Mouse (Mus musculus): ENCODE measurements at regions not wholly inside any gene's neighbourhood (a gene's known extent, or its start where the extent isn't known, plus 50 kb on each side); places are given as distances from the start of the nearest gene placed in this dataset.

DNA sequence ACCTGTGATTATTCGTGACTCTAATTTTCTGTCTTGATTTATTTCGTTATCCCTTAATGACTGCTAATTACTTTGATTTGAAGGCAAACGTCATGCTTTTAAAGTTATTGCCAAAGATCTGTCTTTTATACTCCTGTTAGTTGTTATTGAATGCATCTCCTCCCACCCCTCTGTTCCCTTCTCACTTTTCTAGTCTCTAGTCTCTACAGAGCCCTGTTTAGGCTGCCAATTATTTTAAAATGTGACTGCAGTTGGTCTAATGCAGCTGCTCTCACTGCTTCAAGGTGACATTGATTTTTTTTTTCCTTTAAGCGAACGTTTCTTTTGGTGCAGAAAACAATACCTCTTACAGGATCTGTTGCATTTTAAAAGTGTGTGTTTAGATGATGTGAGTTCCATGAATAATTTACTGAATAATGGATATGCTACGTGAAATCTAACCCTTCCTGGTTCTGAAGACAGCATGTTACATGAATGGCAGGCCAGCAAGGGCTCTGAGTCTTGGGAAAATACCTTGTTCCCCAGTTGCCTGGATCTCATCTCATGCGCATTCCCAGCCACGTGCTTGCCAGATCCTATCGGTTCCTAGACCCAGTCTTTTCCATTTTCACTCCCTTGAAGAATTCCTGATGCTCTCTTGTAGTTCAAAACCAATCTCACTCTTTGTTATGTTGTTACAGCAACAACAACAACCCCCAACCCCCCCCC is 1097.2 kb downstream of the Synb start:
- no peak overlapping the region for H3K27ac ChIP-seq (ENCODE audit: insufficient read depth, low read length)

DNA sequence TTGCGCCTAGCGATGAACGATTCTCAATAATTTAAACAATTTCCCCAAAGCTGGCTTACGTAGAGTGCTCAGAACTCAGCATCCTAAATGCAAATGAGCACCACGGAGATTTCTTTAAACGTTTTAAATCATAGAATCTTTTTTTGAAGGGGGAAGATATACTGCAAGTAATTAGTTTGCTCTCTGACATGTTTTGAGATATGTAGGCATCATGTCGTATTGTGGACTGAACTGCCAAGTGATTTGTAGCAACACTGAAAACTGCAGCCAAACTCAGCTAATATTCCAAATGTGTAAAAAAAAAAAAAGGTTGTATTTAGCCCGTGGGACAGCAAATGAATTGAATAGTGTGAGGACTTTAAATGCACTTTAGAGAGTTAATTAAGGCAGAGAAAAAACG is 1097.9 kb downstream of the Synb start:
- WGBS, result 77% methylated on average over 9 of the region's 9 CpGs
- no peak overlapping the region for H3K4me3 ChIP-seq (replicated peaks; ENCODE audit: insufficient read depth, low read depth, low read length)
- H3K4me1 ChIP-seq (ENCODE audit: control insufficient read depth, insufficient read depth, low read length), result peaks cover 3% of the 10 kb centered on the region; the same call in 1 of the 2 replicates
- H3K27ac ChIP-seq (ENCODE audit: insufficient read depth, low read length), result no peak overlapping the region
- no peak for TF ChIP-seq CTCF (IDR thresholded peaks at IDR 0.05; ENCODE audit: borderline replicate concordance, insufficient read depth, low read depth, low read length)
- TF ChIP-seq POLR2A (IDR thresholded peaks at IDR 0.05; ENCODE audit: borderline replicate concordance, insufficient read depth, low read length), result no peak
- DNase-seq, result no peak
- H3K27me3 ChIP-seq (ENCODE audit: control insufficient read depth, insufficient read depth, low read length), result no peaks in the 10 kb centered on the region

More for the DNA sequence above, 1097.2 kb downstream of the Synb start:
- TF ChIP-seq POLR2A (IDR thresholded peaks at IDR 0.05; ENCODE audit: borderline replicate concordance, insufficient read depth, low read length) (no peak), CTCF (IDR thresholded peaks at IDR 0.05; ENCODE audit: borderline replicate concordance, insufficient read depth, low read depth, low read length) (no peak)
- Histone ChIP-seq H3K4me1 (ENCODE audit: control insufficient read depth, insufficient read depth, low read length) (peaks cover 3% of the 10 kb centered on the region; the same call in 1 of the 2 replicates), H3K27me3 (ENCODE audit: control insufficient read depth, insufficient read depth, low read length) (no peaks in the 10 kb centered on the region), H3K4me3 (replicated peaks; ENCODE audit: insufficient read depth, low read depth, low read length) (no peak overlapping the region)
- no peak for DNase-seq
- 46% methylated on average over 9 of the region's 9 CpGs for WGBS

DNA sequence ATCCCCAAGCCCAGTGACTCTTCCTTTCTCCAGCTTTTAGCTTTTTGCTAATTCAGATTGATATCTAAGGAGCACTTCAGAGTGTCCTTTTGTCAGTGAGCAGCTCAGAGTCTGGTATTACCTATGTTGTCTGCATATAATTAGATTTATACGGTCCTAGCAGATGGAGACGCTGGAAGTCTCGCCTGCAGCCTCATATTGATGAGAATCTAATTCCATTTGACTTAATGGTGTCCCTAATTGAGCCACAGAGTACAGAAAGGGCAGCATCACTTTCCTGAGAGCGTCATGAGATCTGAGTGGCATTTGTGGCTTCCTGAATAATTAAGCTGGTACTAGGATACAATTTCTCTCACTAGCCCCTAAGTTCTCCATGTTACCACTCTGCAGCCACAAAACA is 1104.2 kb downstream of the Synb start:
- H3K27ac ChIP-seq (ENCODE audit: insufficient read depth, low read length), result no peak overlapping the region
- no peaks in the 10 kb centered on the region for H3K4me1 ChIP-seq (ENCODE audit: control insufficient read depth, insufficient read depth, low read length)
- H3K27me3 ChIP-seq (ENCODE audit: control insufficient read depth, insufficient read depth, low read length), result no peaks in the 10 kb centered on the region
- 74% methylated on average over 4 of the region's 4 CpGs for WGBS
- H3K4me3 ChIP-seq (replicated peaks; ENCODE audit: insufficient read depth, low read depth, low read length), result no peak overlapping the region
- TF ChIP-seq CTCF (IDR thresholded peaks at IDR 0.05; ENCODE audit: borderline replicate concordance, insufficient read depth, low read depth, low read length), result no peak
- TF ChIP-seq POLR2A (IDR thresholded peaks at IDR 0.05; ENCODE audit: borderline replicate concordance, insufficient read depth, low read length), result no peak
- DNase-seq, result no peak

DNA sequence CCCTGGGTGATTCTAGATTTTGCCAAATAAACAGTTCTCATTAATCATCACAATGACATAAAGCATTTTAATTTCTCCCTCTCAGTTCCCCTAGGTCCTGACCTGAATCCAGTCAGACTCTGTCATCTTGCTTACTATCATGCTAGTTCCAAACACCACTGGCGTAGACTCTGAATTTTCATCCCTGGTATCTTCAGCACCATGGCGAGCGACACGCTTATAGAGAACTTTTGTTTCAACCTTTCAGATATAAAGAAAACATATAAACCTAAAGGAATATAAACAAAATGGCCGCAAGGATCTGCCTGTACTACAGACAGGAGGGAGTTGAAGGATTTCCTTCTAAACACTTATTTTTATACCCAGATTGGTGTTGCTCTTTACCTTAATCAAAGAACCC is 1105.8 kb downstream of the Synb start:
- no peak for DNase-seq
- WGBS, result 83% methylated on average over 5 of the region's 5 CpGs
- Histone ChIP-seq H3K4me3 (replicated peaks; ENCODE audit: insufficient read depth, low read depth, low read length) (no peak overlapping the region), H3K4me1 (ENCODE audit: control insufficient read depth, insufficient read depth, low read length) (no peaks in the 10 kb centered on the region), H3K27ac (ENCODE audit: insufficient read depth, low read length) (no peak overlapping the region), H3K27me3 (ENCODE audit: control insufficient read depth, insufficient read depth, low read length) (no peaks in the 10 kb centered on the region)
- TF ChIP-seq POLR2A (IDR thresholded peaks at IDR 0.05; ENCODE audit: borderline replicate concordance, insufficient read depth, low read length) (no peak), CTCF (IDR thresholded peaks at IDR 0.05; ENCODE audit: borderline replicate concordance, insufficient read depth, low read depth, low read length) (no peak)

DNA sequence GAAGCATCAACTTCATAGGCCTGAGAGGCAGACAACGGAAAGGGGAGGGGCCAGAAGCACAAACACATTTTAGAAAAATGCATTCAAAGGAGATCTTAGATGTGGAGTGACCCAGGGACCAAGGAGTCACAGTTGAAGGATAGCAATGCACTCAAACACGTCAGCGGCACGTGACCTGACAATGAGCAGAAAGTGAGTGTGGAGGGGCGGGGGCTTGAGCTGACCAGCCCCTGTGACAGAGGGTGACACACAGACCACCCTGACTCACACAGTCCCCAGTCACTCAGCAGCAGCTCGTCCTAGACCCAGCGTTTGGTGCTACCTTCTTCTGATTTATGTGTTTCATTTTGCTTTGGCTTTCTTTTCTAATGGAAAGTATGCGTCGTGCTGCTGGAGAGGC is 1111.5 kb downstream of the Synb start:
- 62% methylated on average over 9 of the region's 9 CpGs for WGBS
- no peak overlapping the region for H3K4me3 ChIP-seq (replicated peaks; ENCODE audit: insufficient read depth, low read depth, low read length)
- H3K4me1 ChIP-seq (ENCODE audit: control insufficient read depth, insufficient read depth, low read length), result no peaks in the 10 kb centered on the region
- DNase-seq, result no peak
- no peaks in the 10 kb centered on the region for H3K27me3 ChIP-seq (ENCODE audit: control insufficient read depth, insufficient read depth, low read length)
- TF ChIP-seq POLR2A (IDR thresholded peaks at IDR 0.05; ENCODE audit: borderline replicate concordance, insufficient read depth, low read length), result no peak
- TF ChIP-seq CTCF (IDR thresholded peaks at IDR 0.05; ENCODE audit: borderline replicate concordance, insufficient read depth, low read depth, low read length), result no peak
- H3K27ac ChIP-seq (ENCODE audit: insufficient read depth, low read length), result no peak overlapping the region

DNA sequence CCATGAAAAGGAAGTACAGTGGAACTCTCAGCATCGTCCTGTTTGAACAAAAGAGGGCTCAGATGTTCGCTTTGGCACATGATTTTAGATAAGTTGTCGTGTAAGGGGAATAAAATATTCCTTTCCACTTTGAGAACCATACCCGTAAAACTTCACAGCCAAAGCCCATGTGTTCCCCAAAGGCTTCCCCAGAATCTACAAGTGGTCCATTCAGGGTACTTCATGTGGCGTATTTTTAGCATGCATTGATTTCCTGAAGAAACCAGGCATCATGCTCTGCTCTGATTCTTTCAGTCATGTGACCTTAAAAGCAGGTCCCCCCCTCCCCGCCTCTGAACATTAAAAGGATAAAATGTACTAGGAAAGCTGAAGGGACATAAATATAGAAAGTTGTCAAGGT is 1112.9 kb downstream of the Synb start:
- no peak overlapping the region for H3K27ac ChIP-seq (ENCODE audit: insufficient read depth, low read length)
- DNase-seq, result no peak
- H3K4me3 ChIP-seq (replicated peaks; ENCODE audit: insufficient read depth, low read depth, low read length), result no peak overlapping the region
- TF ChIP-seq POLR2A (IDR thresholded peaks at IDR 0.05; ENCODE audit: borderline replicate concordance, insufficient read depth, low read length), result no peak
- TF ChIP-seq CTCF (IDR thresholded peaks at IDR 0.05; ENCODE audit: borderline replicate concordance, insufficient read depth, low read depth, low read length), result no peak
- WGBS, result 68% methylated on average over 6 of the region's 6 CpGs
- H3K27me3 ChIP-seq (ENCODE audit: control insufficient read depth, insufficient read depth, low read length), result no peaks in the 10 kb centered on the region
- no peaks in the 10 kb centered on the region for H3K4me1 ChIP-seq (ENCODE audit: control insufficient read depth, insufficient read depth, low read length)
